In the genomic region with DNA sequence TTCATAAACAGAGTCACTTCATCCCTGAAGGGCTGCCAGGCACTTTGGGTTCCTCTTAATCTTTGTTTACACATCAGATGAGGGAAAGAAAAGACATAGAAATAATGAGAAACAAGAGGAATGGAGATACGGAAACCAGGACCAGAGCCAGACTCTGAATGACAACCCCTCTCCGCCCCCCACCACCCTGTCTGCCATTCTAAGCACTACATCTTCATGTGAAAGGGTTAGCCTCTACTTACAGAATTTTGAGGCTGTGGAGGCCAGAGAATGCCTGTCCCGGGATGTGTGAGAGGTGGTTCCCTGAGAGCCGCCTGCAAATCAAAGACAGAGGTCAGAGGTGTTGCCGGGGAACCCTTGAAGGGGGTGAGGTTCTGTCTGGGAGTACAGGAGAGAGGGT, we compare ENCODE assay signal across 24 mouse cellular contexts. TPM values are rescaled to one million over a fixed set of nuclear protein-coding genes. Genes with fewer than 3 reads are reported as not detected.
DNase-seq lines count a peak whose midpoint lies in the region; ATAC-seq and TF ChIP-seq lines count a peak whose summit lies in the region.
"Had no signal": no experiment of that assay in that cellular context is flagged by ENCODE, and none has a peak within 500 bp of the region (broad histone marks: within the 10 kb centered on the region; RNA-seq: fewer than 3 reads in every experiment).

No protein-coding gene starts in this region.

- peak overlapping the region; percentile 48; the same call in 1 of the 2 replicates for H3K27ac ChIP-seq in lung, embryonic 15.5 days
- no peak overlapping the region for H3K27ac ChIP-seq in lung, postnatal 0 days (ENCODE audit: low read length)
- H3K27ac ChIP-seq: embryonic facial prominence, embryonic 10.5 days; embryonic facial prominence, embryonic 12.5 days; forebrain, embryonic 13.5 days; forebrain, embryonic 15.5 days had no signal

- H3K4me1 ChIP-seq in lung, embryonic 15.5 days, result peaks cover 26% of the 10 kb centered on the region
- no peaks in the 10 kb centered on the region; the same call in 1 of the 2 replicates for H3K4me1 ChIP-seq in lung, postnatal 0 days (ENCODE audit: insufficient read depth, low read depth, low read length)
- H3K4me1 ChIP-seq in lung, adult 2 months (ENCODE audit: control insufficient read depth, insufficient read depth, low read length), result no peaks in the 10 kb centered on the region
- H3K4me1 ChIP-seq: embryonic facial prominence, embryonic 12.5 days; forebrain, embryonic 13.5 days; forebrain, embryonic 15.5 days had no signal

- no peak for DNase-seq in lung, postnatal 0 days (ENCODE audit: low spot score)
- peak; percentile 27 for DNase-seq in lung, postnatal 10 days
- no peak for DNase-seq in lung, adult 2 months
- peak; percentile 13 for DNase-seq in R1 (ENCODE audit: low read depth, low spot score)
- peak; percentile 6 for DNase-seq in lung, postnatal 36 days
- no peak for DNase-seq in kidney, adult 9 months
- no peak for DNase-seq in retina, embryonic 14.5 days (ENCODE audit: low spot score)
- DNase-seq: adrenal gland, adult 2 months; adrenal gland, postnatal 10 days; adrenal gland, postnatal 25 days; cerebellum, adult 11 months; cerebellum, adult 18-20 months; cerebellum, adult 8-10 months; cerebellum, postnatal 10 days; cerebellum, postnatal 25 days; forebrain, postnatal 0 days had no signal

- TF ChIP-seq EP300 in lung, postnatal 0 days (IDR thresholded peaks at IDR 0.05), result no peak

- H3K4me3 ChIP-seq in lung, embryonic 15.5 days, result no peak overlapping the region
- no peak overlapping the region for H3K4me3 ChIP-seq in lung, postnatal 0 days (ENCODE audit: low read depth, low read length)
- H3K4me3 ChIP-seq in lung, adult 2 months (replicated peaks; ENCODE audit: extremely low read depth, low read depth, low read length), result no peak overlapping the region
- H3K4me3 ChIP-seq: embryonic facial prominence, embryonic 10.5 days; embryonic facial prominence, embryonic 12.5 days; forebrain, embryonic 13.5 days; forebrain, embryonic 15.5 days had no signal

- TF ChIP-seq POLR2A in lung, adult 2 months (IDR thresholded peaks at IDR 0.05; ENCODE audit: borderline replicate concordance, extremely low read depth, low read depth, low read length), result no peak

- no peak overlapping the region for H3K9ac ChIP-seq in lung, embryonic 15.5 days
- H3K9ac ChIP-seq in lung, postnatal 0 days (replicated peaks; ENCODE audit: low read depth), result no peak overlapping the region
- H3K9ac ChIP-seq: embryonic facial prominence, embryonic 12.5 days; forebrain, embryonic 13.5 days; forebrain, embryonic 15.5 days; forebrain, postnatal 0 days had no signal

- 0 out of 2 replicates have a peak, but pooled peaks cover 4% of the 10 kb centered on the region for H3K9me3 ChIP-seq in lung, embryonic 15.5 days
- H3K9me3 ChIP-seq in lung, postnatal 0 days (ENCODE audit: low read length), result no peaks in the 10 kb centered on the region
- H3K9me3 ChIP-seq: embryonic facial prominence, embryonic 10.5 days; embryonic facial prominence, embryonic 12.5 days; forebrain, embryonic 13.5 days; forebrain, embryonic 15.5 days; G1E had no signal

- WGBS in lung, embryonic 15.5 days, result 17% methylated on average over 5 of the region's 5 CpGs
- 19% methylated on average over 5 of the region's 5 CpGs for WGBS in lung, postnatal 0 days
- 31% methylated on average over 5 of the region's 5 CpGs for WGBS in lung, adult 2 months

- H3K36me3 ChIP-seq in lung, embryonic 15.5 days, result no peaks in the 10 kb centered on the region
- no peaks in the 10 kb centered on the region for H3K36me3 ChIP-seq in lung, postnatal 0 days (ENCODE audit: insufficient read depth, low read length)
- H3K36me3 ChIP-seq: embryonic facial prominence, embryonic 10.5 days; embryonic facial prominence, embryonic 12.5 days; forebrain, embryonic 15.5 days; G1E had no signal

- H3K27me3 ChIP-seq in lung, embryonic 15.5 days, result no peaks in the 10 kb centered on the region
- H3K27me3 ChIP-seq in lung, postnatal 0 days (replicated peaks; ENCODE audit: insufficient read depth, low read length), result no peaks in the 10 kb centered on the region
- H3K27me3 ChIP-seq: embryonic facial prominence, embryonic 12.5 days; forebrain, embryonic 13.5 days; forebrain, embryonic 15.5 days; Patski had no signal

- ATAC-seq in lung, embryonic 15.5 days (ENCODE audit: borderline replicate concordance, extremely low read depth, low FRiP score, low TSS enrichment), result peak; percentile 19; the same call in 1 of the 2 replicates
- no peak for ATAC-seq in lung, postnatal 0 days
- ATAC-seq: activated CD4-positive, CD25-positive, alpha-beta regulatory T cell, adult 4 months; forebrain, embryonic 13.5 days; forebrain, embryonic 15.5 days; forebrain, postnatal 0 days; Patski had no signal

- 0 out of 2 replicates have a peak overlapping the region, but pooled peaks have one; percentile 17 for H3K4me2 ChIP-seq in lung, embryonic 15.5 days
- H3K4me2 ChIP-seq in lung, postnatal 0 days (replicated peaks; ENCODE audit: low read depth, low read length), result no peak overlapping the region
- H3K4me2 ChIP-seq: embryonic facial prominence, embryonic 12.5 days; forebrain, embryonic 13.5 days; forebrain, embryonic 15.5 days had no signal

- no peak for TF ChIP-seq CTCF in lung, postnatal 0 days (IDR thresholded peaks at IDR 0.05)
- TF ChIP-seq CTCF in lung, adult 2 months (IDR thresholded peaks at IDR 0.05; ENCODE audit: insufficient read depth, low read length), result no peak

RNA-seq across cellular contexts. Expression of gene Lgr6, which starts 32.4 kb away (rescaled TPM):
- 11.6 and 12.8 TPM in 2 replicates for polyA plus RNA-seq in lung, embryonic 15.5 days (2015; fragmentation: Nextera tagmentation; extraction: Ambion mirVana)
- 2.9 and 3.9 TPM in 2 replicates for polyA plus RNA-seq in lung, postnatal 0 days (2015; fragmentation: Nextera tagmentation; extraction: Ambion mirVana)
- polyA plus RNA-seq in lung, adult 2 months (2012; rRNA removed), result 4.1 and 4.7 TPM in 2 replicates
- polyA plus RNA-seq: activated CD4-positive, CD25-positive, alpha-beta regulatory T cell, adult 4 months had no signal

RNA-seq across cellular contexts. Expression of gene Ptpn7, which starts 59.9 kb away (rescaled TPM):
- 2.9 and 5.8 TPM in 2 replicates for polyA plus RNA-seq in lung, embryonic 15.5 days (2015; fragmentation: Nextera tagmentation; extraction: Ambion mirVana)
- polyA plus RNA-seq in lung, postnatal 0 days (2015; fragmentation: Nextera tagmentation; extraction: Ambion mirVana), result 2.9 and 3.0 TPM in 2 replicates
- polyA plus RNA-seq in lung, adult 2 months (2012; rRNA removed), result 6.9 and 7.3 TPM in 2 replicates

Comparison
In these comparisons a context has a peak if more than half of its experiments do, and no peak if none do; other contexts are left out.
1. DNase-seq: peak in lung, postnatal 10 days (single experiment), R1 (single experiment) and lung, postnatal 36 days (single experiment); none in lung, postnatal 0 days (single experiment), lung, adult 2 months (single experiment), kidney, adult 9 months (single experiment) and retina, embryonic 14.5 days (single experiment).